Mouse (Mus musculus) cerebellum, postnatal 4 days (tissue): ENCODE measurements around the gene Aak1.
A peak's percentile ranks its signal among the peaks of the same experiment; 100 is the strongest.

Experiments used
- DNase-seq, 2 experiments: peaks; one replicate each; pipeline ENCODE4 v3.0.0; 2022; ENCODE audit warnings: low spot score in 2 of 2, mixed read lengths in 1 of 2

The Aak1 gene

DNA sequence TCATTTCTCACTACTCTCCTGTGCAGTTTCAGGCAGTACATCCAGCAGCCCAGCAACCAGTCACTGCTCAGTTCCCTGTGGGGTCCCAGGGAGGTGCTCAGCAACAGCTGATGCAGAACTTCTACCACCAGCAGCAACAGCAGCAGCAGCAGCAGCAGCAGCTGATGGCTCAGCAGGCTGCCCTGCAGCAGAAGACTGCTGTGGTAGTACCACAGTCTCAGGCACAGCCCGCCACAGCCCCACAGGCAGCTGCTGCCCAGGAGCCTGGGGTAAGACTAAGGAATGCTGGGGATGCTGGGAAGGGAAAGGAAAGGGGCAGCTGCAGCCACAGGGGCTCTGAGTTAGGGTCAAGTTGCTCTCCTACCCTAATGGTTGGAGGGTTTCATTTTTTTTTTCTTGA is 109.7 kb downstream of the Aak1 start:
- DNase-seq, result no peak

DNA sequence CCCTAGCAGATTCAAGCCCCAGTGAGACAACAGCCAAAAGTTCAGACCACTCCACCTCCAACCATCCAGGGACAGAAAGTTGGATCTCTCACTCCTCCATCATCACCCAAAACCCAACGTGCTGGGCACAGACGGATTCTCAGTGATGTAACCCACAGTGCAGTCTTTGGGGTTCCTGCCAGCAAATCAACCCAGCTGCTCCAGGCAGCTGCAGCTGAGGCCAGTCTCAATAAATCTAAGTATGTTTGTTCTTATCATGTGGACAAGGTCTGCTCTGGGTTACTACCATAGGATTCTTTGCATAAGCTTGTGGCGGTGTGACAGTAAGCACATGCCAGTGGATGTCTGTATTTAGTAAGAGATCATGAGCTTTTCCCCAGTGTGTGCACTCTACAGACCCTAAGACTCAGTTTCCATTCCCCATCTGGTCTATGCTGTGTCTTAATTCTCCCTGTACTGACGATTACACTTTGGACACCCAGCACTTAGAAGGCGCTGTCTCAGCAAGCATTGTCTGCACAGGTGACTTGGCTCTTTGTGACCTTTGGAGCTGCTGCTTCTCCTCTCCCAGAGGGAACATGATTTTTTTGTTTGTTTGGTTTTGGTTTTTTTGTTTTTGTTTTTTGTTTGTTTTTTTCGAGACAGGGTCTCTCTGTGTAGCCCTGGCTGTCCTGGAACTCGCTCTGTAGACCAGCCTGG is 114.8 kb downstream of the Aak1 start:
- DNase-seq, result no peak

DNA sequence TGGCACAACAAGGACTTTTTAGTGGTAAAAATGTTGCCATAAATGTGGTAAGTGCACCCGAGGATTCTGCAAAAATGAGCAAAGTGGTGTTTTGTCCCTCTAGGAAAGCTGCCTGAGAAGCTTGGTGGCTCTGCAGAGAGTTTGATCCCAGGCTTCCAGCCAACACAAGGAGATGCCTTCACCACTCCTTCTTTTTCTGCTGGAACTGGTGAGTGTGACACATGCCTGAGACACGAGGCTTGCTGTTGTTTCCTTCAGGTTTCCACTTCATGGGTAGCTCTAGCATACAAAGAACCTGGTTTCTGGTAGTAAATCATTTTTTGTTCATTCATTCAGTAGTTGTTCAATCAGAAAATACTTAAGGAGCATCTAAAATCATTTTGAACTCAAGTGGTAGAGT is 117.8 kb downstream of the Aak1 start:
- DNase-seq, result no peak

DNA sequence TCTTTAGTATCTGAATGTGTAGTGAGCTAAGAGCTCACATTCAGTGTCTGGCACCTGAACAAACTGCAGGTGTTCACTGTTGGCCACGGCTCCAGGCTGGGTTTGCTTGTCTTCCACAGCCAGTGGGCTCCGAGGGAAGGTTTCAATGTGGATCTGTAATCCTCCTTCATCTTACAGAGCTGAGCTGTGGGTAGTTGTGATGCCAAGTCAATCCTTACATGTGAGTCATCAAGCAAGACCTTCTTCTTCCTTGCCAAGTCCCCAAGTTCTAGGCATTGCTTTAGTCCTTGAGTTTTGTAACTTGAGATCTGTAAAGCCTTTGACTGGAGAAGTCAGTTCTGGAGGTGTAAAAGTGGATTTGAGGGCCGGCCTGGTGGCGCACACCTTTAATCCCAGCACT is 124.6 kb downstream of the Aak1 start:
- DNase-seq, result no peak

DNA sequence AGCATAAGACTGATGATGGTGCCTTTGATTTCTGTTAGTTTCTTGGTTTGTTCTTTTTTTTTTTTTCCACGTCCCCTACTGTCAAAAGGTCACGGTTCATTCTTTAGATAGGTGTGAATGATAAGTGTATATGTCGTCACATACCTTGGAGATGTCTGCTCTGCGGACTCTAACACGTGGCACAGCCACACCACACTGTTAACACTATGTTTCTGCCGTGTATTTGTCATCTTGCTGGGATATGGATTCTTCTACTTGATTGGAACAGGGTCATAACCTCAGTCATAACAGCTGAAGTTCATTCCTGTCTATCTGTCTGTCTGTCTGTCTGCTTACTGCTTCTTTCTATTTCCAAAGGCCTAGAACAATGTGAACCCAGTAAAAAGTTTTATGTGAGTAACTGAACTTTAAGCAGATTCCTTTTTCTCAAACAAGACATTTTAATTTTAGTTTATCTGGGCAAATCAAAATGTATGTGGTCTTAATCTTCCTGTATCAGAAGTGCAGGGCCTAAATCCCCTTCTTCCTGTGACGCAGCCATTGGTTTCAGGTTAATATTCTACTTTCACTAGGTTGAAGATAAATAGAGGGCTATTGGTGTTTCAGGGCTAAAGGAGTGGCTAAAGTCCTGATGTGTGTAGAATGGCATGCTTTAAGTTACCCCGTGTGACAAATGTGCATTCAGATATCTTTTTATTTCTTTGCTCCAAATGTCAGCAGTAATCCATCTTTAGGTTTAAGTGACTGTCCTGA is 129.0 kb downstream of the Aak1 start:
- DNase-seq, result no peak

DNA sequence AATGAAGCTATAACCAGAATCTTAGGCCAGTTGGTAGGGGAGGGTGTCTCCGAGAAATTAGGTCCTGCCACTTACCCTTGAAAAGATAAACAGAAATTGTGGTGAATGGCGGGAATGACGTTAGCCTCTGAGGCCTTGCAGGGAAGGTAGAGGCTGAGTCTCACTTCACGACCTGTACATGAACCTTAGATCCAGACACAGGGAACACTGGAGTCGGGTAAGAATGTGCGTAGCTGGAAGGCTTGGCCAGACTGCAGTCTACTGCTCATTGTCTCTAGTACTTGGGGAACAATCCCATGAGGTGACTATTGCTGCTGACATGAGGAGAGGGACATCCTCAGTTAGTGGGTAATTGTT is 129.6 kb downstream of the Aak1 start:
- no peak for DNase-seq

DNA sequence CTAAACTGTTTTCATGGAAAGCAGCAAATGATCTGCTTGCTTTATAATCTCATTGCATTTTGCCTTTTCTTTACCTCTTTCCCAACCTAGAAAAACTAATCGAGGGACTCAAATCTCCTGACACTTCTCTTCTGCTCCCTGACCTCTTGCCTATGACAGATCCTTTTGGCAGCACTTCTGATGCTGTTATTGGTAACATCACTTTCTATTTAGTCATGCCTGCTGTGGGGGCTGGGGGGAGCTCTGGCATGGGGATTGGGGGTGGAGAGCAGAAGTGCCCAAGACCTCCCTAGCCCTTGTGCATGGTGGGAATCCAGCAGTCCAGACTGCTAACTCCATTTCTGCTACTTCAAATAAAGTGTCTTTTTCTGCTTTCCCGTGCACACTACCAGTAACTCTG is 131.9 kb downstream of the Aak1 start:
- DNase-seq, result no peak

DNA sequence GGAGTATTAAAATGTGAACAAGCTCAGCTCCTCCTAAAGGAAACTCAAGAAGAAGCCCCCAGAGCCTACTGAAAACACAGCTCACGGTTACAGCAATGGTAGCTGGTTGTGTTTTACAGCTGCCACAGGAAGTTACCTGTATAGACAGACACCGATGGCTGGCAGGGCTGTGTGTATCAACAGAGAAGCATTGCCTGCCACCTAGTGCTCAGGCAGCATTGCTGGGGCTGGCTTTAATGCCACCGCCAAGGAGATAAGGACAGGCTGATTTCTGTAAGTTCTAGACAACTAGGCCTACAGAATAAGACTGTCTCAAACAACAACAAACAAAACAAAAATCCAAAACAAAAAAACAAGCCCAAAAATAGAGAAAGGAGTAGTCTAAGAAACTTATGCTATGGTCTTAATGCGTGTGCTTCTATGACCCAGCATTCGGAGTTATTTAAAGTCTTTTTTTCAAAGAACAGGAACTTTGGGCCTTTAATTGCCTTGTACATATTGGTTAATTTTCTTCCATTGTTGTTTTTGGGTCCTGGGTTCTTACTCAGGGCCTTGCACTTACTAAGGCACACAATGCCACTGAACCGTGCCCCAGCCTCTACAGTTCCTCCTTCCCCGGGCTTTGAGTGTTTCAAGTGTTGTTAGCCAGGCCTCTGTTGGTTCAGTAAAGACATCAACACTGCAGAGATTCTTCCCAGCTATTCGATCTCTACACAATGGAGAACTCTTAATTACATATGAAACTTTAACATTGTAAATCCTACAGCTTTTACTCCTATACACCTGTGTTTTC is 136.2 kb downstream of the Aak1 start:
- no peak for DNase-seq

DNA sequence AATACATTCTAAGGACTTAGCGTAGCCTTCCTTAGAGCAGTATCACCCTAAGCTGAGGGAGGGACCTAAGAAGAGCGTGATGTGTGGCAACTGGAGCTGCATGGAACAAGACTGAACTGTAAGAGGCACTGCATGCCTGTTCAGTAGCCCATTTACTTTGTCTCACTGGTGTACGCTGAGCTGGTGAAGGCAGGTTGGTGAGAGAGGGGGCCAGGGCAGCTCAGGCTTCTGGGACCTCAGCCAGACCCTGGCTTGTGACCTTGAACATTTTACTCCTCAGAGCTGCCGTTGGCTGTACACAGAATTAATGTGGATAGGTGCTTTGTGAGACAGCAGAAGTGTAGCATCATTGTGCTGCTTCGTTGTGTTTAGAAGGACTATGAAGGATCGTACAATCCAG is 140.3 kb downstream of the Aak1 start:
- no peak for DNase-seq

DNA sequence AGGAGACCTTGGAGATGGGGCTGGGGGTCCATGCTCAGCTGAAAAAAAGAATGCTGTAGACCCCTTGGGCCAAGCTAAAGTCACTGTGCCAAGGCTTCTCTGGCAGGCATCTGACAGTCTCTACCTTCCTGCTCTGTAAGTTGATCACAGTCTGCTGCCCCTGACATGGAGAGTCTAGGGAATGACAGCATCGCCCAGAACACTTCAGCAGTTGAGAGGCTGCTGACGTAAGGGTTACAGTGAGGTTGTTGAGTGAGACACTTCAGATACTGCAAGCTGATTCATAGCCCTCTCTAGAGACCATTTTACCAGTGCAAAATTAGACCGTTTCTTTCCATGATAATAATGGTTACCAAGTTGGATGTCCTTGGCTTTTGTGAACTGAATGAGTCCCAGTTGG is 141.7 kb downstream of the Aak1 start:
- no peak for DNase-seq

DNA sequence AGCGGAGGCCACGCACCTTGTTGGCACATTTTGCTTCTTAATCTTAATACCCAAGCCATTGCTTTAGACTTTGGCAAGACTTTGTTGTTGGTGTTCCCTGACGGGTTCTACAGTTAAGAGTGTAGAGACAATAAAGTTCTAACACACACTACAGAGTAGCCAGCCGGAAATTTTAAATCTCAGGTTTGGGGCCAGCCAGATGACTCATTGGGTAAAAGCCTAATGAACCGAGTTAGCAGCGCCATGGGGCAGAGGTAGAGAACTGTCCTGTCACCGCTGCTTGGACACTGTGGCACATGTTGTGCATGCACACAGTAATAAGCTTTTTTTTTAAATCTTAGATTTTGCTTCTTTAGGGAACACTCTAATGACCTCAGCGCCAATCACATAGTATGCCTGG is 143.0 kb downstream of the Aak1 start:
- DNase-seq, result no peak

DNA sequence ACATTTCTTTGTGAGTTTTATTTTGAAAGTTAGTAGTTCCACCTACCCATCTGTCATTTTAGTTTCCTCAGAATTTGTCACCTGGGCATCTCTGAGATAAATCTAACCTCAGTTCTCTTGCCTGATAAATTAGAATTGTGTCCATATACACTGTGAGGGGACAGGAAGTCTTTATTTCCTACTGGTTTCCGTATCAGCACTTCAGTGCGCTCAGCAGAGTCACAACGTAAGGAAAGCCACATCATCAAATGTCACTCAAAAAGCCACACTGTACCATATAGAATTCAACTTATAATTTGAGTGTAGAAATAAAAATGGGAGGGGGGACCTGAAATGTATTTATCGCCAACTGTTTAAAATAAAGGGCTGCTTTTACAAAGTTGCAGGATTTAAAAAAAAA is 144.9 kb downstream of the Aak1 start:
- no peak for DNase-seq

DNA sequence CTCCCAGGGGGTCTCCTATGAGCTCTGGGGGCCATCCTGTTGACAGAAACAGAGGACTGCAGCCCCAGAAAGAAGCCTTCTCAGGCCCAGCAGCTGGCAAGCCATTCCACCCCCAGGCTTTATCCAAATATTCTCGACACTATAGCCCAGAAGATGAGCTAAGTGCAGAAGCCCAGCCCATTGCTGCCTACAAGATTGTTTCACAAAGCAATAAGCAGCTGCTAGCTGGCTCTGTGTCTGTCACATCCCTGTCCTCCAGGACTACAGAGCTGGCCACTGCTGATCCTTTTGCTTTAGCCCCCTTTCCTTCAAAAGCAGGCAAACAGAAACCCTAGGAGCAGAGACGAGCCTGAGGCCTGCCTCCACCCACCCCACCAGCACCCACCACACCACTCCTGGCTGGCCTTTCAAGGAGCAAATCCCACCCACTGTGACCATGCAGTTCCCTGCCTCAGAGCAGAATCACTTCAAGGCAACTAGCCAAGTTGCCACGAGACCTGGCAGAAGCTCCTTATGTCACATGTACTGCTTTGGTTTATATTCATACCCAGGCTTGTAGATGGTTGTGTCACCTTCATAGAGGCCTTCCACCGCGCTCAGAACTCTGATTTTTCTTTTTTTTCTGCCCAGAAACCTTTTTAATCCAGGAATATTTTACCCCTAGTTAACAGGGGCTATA is 147.5 kb downstream of the Aak1 start:
- DNase-seq, result peak in 1 of 2 experiments; percentile 63

DNA sequence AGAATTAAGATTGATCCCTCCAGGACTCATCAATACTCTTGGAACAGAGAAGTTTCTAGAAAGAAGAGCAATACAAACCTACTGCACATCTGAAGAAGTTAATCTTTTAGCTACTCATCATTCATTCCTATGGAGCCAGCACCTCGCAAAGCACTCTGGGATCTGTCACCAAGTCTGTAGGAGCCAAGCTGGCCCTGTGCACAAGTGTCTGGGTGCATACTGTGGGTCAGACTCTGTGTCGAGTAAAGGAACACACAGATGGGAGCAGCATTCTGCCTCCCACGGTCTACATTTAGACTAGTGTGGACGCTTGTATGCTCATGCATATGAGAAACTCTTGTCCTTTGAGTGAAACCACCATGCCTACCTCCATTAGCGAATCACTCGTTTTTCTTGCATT is 148.0 kb downstream of the Aak1 start:
- no peak for DNase-seq

DNA sequence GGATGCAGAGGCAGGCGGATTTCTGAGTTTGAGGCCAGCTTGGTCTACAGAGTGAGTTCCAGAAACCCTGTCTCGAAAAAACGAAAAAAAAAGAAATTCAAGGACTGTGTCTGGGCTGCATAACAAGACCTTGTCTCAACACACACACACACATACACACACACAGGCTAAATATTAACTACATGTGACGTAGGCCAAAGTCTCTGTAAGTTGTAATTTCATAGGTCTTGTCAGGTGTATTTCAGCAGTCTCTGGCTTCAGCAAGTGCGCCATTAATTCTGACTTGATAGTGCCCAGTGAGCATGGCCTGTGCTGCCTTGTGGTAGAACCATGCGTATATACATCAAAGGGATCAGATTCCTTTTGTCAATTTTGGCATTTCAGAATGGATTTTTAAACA is 152.7 kb downstream of the Aak1 start:
- no peak for DNase-seq

DNA sequence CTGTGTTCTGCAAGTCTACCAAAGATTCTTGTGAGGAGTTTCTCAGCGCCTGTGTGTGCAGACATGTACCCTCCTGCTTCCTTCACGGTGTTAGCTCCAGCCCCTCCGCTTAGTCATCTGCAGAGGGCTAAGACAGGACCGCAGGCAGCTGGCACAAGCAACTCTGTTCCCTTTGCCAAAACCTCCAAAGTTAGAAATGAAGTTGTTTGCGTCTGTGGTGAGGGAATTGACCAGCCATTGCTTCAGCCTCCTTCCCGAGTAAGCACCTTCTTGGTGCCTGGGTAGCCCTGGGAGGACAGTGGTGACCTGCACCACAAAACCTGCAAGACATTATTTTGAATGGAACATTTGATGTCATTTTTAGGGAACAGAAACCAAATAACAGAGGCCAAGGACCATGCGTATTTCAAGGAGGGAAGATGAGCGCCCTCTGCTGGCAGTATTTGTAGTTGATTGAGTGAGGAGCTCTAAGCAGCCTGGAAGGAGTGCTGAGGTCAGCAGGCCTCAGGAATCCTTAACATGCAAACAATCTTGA is 153.3 kb downstream of the Aak1 start:
- DNase-seq, result peak; percentile 67 to 83

DNA sequence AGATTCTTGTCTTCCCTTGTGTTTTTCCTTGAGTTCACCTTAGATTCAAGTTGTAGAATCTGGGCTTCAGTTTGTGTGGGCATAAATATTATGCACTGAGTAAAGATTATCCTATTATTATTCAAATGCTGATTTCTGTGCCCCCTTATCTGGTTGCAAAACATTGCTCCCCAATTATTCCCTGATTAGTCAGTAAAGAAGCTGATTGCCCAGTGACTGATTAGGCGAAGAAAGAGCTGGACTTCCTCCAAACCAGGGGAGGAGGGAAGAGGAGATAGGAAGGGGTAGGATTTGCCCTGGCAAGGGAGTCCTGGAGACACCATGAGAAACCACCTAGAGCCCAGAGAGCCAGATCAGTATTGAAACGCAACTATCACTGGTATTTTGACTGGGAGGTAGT is 154.8 kb downstream of the Aak1 start:
- no peak for DNase-seq

DNA sequence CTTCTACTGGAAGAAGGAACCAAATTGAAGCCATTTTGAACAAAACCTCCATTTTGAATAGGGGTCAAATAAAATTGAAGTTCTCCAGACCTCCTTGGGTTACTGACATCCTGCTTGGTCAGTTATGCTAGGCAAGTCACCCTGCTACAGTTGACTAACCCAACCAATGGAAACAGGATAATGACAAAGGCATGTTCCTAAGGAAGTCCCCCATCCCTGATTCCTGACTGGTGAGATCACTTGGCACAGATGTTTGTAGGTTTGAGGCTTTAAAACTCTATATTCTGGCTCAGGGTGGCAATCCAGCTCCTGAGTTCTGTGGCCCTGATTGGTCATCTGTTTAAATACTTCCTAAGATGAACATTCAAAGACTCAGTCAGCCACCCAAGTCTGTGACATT is 156.3 kb downstream of the Aak1 start:
- no peak for DNase-seq

DNA sequence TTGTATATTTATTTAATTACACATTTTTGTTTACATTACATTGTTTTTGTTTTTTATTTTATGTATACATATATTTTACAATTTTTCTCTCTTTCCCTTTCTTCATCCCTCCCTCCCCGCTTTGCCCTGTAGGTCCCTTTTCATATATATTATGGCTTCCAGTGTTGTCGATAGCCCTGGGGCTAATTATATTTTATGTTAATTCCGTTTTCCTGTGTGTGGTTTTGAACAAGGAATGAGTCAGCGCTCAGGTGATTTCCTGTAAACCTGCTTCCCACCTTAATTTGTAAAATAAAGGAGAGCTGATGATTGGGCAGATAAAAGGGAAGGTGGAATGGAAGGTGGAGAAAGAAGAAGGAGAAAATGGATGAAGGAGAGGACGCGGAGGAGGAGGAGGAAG is 159.6 kb downstream of the Aak1 start, which contains the start of gene Nfu1:
Nfu1 (plus strand) TSS at position 350 of the 400 bp plus-strand sequence.
- DNase-seq, result no peak

DNA sequence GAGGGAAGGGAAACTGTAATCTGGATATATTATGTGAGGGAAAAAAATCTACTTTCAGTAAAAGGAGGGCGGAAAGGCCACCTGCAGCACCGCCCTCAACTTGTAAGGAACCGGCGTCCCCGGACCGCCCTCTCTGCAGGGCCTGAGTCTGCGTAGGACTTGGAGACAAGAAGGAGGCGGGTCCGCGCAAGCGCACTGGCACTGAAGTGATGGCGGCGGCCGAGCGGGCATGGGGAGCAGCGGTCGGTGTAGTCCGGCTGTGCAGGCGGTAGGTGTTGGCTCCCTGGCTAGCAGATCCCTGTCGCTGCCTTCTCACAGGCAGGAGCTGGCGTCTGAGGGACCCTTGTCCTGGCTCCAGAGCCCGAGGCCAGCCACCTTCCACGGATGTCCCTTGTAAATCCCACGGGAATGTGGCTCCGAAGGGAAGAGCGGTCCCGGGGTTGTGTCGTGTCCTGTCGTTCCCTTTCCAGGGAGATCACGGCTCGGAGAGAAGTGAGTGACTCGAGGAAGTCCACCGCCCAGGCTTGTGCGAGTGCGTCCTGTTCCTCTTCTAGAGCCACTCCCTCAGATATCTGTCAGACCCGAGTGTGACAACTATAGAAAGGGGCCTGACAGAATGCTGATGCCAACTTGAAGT is 160.5 kb downstream of the Aak1 start:
- peak; percentile 83 to 91 for DNase-seq

DNA sequence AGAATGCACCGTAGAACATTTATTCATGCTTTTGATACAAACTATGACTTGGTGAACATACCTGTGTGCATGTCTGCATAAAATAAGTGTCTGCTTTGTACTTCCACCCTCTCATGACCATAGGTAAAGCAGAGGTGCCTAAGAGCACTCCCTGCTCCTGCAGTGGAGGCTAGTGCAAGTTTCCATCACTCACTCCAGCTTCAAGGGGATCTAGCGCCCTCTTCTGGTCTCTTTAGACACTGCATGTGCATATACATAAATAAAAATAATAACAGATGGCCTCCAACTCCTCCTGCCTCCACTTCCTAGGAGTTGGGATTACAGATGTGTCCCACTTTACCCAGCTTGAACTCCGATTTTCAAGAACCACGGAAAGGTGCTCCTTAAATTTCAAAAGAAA is 167.6 kb downstream of the Aak1 start:
- DNase-seq, result peak in 1 of 2 experiments; percentile 40
